11 mouse cellular contexts compared by ENCODE assay signal in genomic region chr9:62255896-62256576, GRCm38 (mm10). TPM values are rescaled to one million over a fixed set of nuclear protein-coding genes. Genes with fewer than 3 reads are reported as not detected.
DNase-seq lines count a peak whose midpoint lies in the region; ATAC-seq lines count a peak whose summit lies in the region.
"Had no signal": no experiment of that assay in that cellular context is flagged by ENCODE, and none has a peak within 500 bp of the region (broad histone marks: within the 10 kb centered on the region; RNA-seq: fewer than 3 reads in every experiment).

No protein-coding gene starts in this region.

- no peaks in the 10 kb centered on the region for H3K9me3 ChIP-seq in stomach, embryonic 15.5 days
- H3K9me3 ChIP-seq: embryonic facial prominence, embryonic 15.5 days had no signal

- 0 out of 2 replicates have a peak, but pooled peaks cover 9% of the 10 kb centered on the region for H3K4me1 ChIP-seq in stomach, embryonic 15.5 days

- no peak overlapping the region for H3K4me2 ChIP-seq in stomach, embryonic 15.5 days
- H3K4me2 ChIP-seq: embryonic facial prominence, embryonic 15.5 days; liver, embryonic 13.5 days had no signal

- ATAC-seq in stomach, embryonic 15.5 days (ENCODE audit: insufficient read depth, low FRiP score, low read depth): no peak

- no peak overlapping the region for H3K4me3 ChIP-seq in stomach, embryonic 15.5 days (replicated peaks)
- H3K4me3 ChIP-seq: embryonic facial prominence, embryonic 15.5 days; liver, embryonic 13.5 days had no signal

- H3K9ac ChIP-seq in stomach, embryonic 15.5 days: no peak overlapping the region
- H3K9ac ChIP-seq: embryonic facial prominence, embryonic 15.5 days; liver, embryonic 13.5 days had no signal

- WGBS in stomach, embryonic 15.5 days: 57% methylated on average over 9 of the region's 9 CpGs

- no peaks in the 10 kb centered on the region for H3K36me3 ChIP-seq in stomach, embryonic 15.5 days
- H3K36me3 ChIP-seq: embryonic facial prominence, embryonic 15.5 days; liver, embryonic 13.5 days had no signal

- intact Hi-C loops in heart, postnatal 36 days (cut with DNase I): no loop called here

- peak overlapping the region; percentile 35; the same call in 1 of the 2 replicates for H3K27ac ChIP-seq in stomach, embryonic 15.5 days
- H3K27ac ChIP-seq: embryonic facial prominence, embryonic 15.5 days; liver, embryonic 13.5 days had no signal

- peak; percentile 91 for DNase-seq in heart, adult 11 months
- no peak for DNase-seq in heart, postnatal 36 days
- peak; percentile 34 for DNase-seq in retina, postnatal 1 day
- no peak for DNase-seq in retina, embryonic 14.5 days (ENCODE audit: low spot score)
- DNase-seq in induced T-regulatory cell, adult 2 months (ENCODE audit: low read depth): peak; percentile 23
- DNase-seq in ovary, adult 18-20 months (ENCODE audit: low spot score): no peak
- no peak for DNase-seq in urinary bladder, postnatal 14 days (ENCODE audit: low spot score)
- DNase-seq: liver, embryonic 13.5 days had no signal

- H3K27me3 ChIP-seq in stomach, embryonic 15.5 days (replicated peaks): no peaks in the 10 kb centered on the region
- H3K27me3 ChIP-seq: embryonic facial prominence, embryonic 15.5 days; liver, embryonic 13.5 days had no signal

RNA-seq across cellular contexts. Expression of gene Spesp1, which starts 26.0 kb away (rescaled TPM):
- not detected for total RNA-seq in heart, postnatal 36 days (2021)
- polyA plus RNA-seq in stomach, embryonic 15.5 days (2015; fragmentation: Nextera tagmentation; extraction: Ambion mirVana): not detected in 2 replicates
- polyA plus RNA-seq: embryonic facial prominence, embryonic 15.5 days; liver, embryonic 13.5 days; neural tube, embryonic 14.5 days had no signal

Comparison
In these comparisons a context has a peak if more than half of its experiments do, and no peak if none do; other contexts are left out.
1. DNase-seq: peak in heart, adult 11 months (single experiment), retina, postnatal 1 day (single experiment) and induced T-regulatory cell, adult 2 months (single experiment); none in heart, postnatal 36 days (0 of 2), retina, embryonic 14.5 days (single experiment), ovary, adult 18-20 months (single experiment) and urinary bladder, postnatal 14 days (single experiment).